Mouse (Mus musculus) liver, embryonic 11.5 days (tissue): ENCODE data around the gene Josd2. TPM values are rescaled to one million over a fixed set of nuclear protein-coding genes. Genes with fewer than 3 reads are reported as not detected.
A peak's percentile ranks its signal among the peaks of the same experiment; 100 is the strongest.

Experiments used
- ATAC-seq: fragments of 200-750 bp; cut with Nextera tagmentation; replicated peaks from 2 replicates; pipeline ENCODE4 v1.8.0; 2017; ENCODE audit warnings: moderate number of reproducible peaks, mild to moderate bottlenecking, moderate TSS enrichment, moderate library complexity; ENCODE audit not compliant: low FRiP score
- DNase-seq: peaks from one replicate; pipeline ENCODE4 v3.0.0-alpha.2; 2017; ENCODE audit warnings: low spot score
- H3K27ac ChIP-seq: fragments of 300-500 bp; sonication (generic); 2 replicates; pipeline ENCODE4 v1.5.1; 2014; ENCODE audit warnings: mild to moderate bottlenecking, low read depth, low read length, control low read depth
- H3K27me3 ChIP-seq: fragments of 300-500 bp; sonication (generic); replicated peaks from 2 replicates; pipeline ENCODE4 v1.6.1; 2014; ENCODE audit warnings: low read length, mixed read lengths; ENCODE audit not compliant: control insufficient read depth, insufficient read depth
- H3K36me3 ChIP-seq: fragments of 300-500 bp; sonication (generic); 2 replicates; pipeline ENCODE4 v1.6.1; 2014; ENCODE audit warnings: mild to moderate bottlenecking, low read length, moderate library complexity, mixed read lengths; ENCODE audit not compliant: control insufficient read depth, insufficient read depth
- H3K4me1 ChIP-seq: fragments of 300-500 bp; sonication (generic); replicated peaks from 2 replicates; pipeline ENCODE4 v1.6.1; 2014; ENCODE audit warnings: low read length, mixed read lengths; ENCODE audit not compliant: control insufficient read depth, insufficient read depth
- H3K4me2 ChIP-seq: fragments of 300-500 bp; sonication (generic); 2 replicates; pipeline ENCODE4 v1.6.1; 2014; ENCODE audit warnings: mild to moderate bottlenecking, control low read depth, moderate library complexity
- H3K4me3 ChIP-seq: fragments of 300-500 bp; sonication (generic); 2 replicates; pipeline ENCODE4 v1.5.1; 2014; ENCODE audit warnings: low read depth, low read length, control low read depth
- H3K9ac ChIP-seq: fragments of 300-500 bp; sonication (generic); 2 replicates; pipeline ENCODE4 v1.6.1; 2014; ENCODE audit warnings: low read depth, low read length, control low read depth
- H3K9me3 ChIP-seq: fragments of 300-500 bp; sonication (generic); 2 replicates; pipeline ENCODE4 v1.6.1; 2016; ENCODE audit warnings: low read length, inconsistent platforms, mixed read lengths; ENCODE audit not compliant: control insufficient read depth
- WGBS: fragments of 180-500 bp; shearing (Covaris S2); extraction: QIAGEN DNeasy Blood & Tissue Kit; methylation state at CpG from one replicate; pipeline ENCODE4 v1.1.7; 2014; 5-methylcytosine and 5-hydroxymethylcytosine counted together
- polyA plus RNA-seq: library from polyadenylated mRNA; unstranded; fragments of >200 nt; fragmentation: Nextera tagmentation; extraction: Ambion mirVana; gene quantifications from 2 replicates; pipeline ENCODE4 v1.2.1, GENCODE M21; 2014

The Josd2 gene
- polyA plus RNA-seq, 1 experiment from 2014 or later, result 146 TPM

DNA sequence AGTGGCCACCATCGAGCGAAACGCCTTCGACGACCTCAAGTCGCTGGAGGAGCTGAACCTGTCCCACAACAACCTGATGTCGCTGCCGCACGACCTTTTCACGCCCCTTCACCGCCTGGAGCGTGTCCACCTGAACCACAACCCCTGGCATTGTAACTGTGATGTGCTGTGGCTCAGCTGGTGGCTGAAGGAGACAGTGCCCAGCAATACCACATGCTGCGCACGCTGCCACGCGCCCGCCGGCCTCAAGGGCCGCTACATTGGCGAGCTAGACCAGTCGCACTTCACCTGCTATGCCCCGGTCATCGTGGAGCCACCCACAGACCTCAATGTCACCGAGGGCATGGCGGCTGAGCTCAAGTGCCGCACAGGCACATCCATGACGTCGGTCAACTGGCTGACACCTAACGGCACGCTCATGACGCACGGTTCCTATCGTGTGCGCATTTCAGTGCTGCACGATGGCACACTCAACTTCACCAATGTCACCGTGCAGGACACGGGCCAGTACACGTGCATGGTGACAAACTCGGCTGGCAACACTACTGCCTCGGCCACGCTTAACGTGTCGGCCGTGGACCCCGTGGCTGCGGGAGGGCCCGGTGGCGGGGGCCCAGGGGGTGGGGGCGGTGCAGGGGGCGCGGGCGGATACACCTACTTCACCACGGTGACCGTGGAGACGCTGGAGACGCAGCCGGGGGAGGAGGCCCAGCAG is 6.1 kb upstream of the Josd2 start:
- ATAC-seq (no peak), DNase-seq (peak; percentile 32)
- Histone ChIP-seq H3K4me3 (no peak overlapping the region), H3K36me3 (no peaks in the 10 kb centered on the region), H3K27ac (no peak overlapping the region), H3K27me3 (peaks cover 63% of the 10 kb centered on the region), H3K9me3 (no peaks in the 10 kb centered on the region), H3K4me2 (no peak overlapping the region), H3K9ac (no peak overlapping the region), H3K4me1 (peaks cover 5% of the 10 kb centered on the region; the same call in 1 of the 2 replicates)
- 44% methylated on average over 57 of the region's 57 CpGs for WGBS

- peak overlapping the region; percentile 13; the same call in 1 of the 2 replicates for H3K4me2 ChIP-seq
- DNase-seq, result peak; percentile 65
- H3K27ac ChIP-seq, result no peak overlapping the region
- H3K27me3 ChIP-seq, result peaks cover 58% of the 10 kb centered on the region
- H3K36me3 ChIP-seq, result no peaks in the 10 kb centered on the region
- peaks cover 8% of the 10 kb centered on the region for H3K4me1 ChIP-seq
- H3K4me3 ChIP-seq, result peak overlapping the region; percentile 16; the same call in 1 of the 2 replicates
- no peak for ATAC-seq
- H3K9me3 ChIP-seq, result no peaks in the 10 kb centered on the region
- H3K9ac ChIP-seq, result no peak overlapping the region
- 12% methylated on average over 77 of the region's 77 CpGs for whole genome bisulfite sequencing
These were observed 5.3 kb upstream of the Josd2 start for GRCm38 (mm10) chr7:44462218-44463055.

DNA sequence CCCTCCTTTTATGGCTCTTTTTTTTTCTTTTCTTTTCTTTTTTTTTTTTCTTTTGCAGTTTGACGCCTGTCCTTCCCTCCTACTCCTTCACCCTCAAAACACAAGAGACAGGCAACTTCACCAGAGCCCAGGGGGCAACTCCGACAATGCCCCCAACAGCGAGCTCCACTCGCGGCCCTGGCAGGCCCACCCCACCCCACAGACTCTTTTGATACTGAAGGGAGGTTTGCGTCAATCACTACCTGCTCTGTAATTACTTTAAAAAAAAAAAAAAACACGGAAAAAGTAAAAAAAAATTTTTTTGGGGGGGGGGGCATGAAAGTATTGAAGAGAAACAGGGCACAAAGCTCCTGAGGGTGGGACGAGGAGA is 4.7 kb upstream of the Josd2 start:
- Histone ChIP-seq H3K36me3 (no peaks in the 10 kb centered on the region), H3K4me1 (peaks cover 8% of the 10 kb centered on the region), H3K9ac (no peak overlapping the region), H3K4me2 (no peak overlapping the region), H3K9me3 (no peaks in the 10 kb centered on the region), H3K4me3 (no peak overlapping the region), H3K27ac (no peak overlapping the region), H3K27me3 (peaks cover 56% of the 10 kb centered on the region)
- no peak for ATAC-seq
- DNase-seq, result no peak
- 21% methylated on average over 8 of the region's 8 CpGs for WGBS

DNA sequence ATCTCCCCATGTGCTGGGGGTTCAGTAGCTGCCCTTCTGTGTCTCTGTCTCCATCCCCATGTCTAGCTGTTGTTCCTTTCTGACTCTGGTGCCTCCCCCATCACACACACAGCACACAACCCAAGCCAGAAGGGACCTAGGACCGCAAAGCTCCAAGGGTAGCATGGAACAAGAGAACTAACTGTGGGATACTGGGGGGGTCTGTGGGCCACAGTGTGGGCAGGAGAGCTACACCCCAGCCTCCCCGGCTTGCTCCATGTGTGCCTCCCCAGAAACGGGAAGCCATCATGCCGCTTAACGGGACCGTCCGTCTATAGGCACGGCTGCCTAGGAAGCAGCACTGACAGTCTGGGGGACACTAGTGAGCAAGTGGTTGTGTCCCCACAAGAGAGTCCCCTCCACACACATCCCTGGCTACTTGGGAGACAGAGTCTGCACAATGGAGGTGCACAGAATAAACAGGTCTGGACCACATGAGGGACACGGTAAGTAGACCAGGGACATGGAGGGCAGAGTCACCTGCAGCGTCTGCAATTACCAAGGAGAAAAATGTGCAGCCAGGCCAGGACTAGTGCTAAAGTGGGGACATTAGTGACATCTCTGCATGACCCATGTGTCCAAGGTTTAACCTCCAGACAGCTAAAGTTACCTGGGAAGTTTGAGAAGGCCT is 4.1 kb upstream of the Josd2 start:
- no peaks in the 10 kb centered on the region for H3K9me3 ChIP-seq
- no peak for ATAC-seq
- 78% methylated on average over 10 of the region's 10 CpGs for WGBS

DNA sequence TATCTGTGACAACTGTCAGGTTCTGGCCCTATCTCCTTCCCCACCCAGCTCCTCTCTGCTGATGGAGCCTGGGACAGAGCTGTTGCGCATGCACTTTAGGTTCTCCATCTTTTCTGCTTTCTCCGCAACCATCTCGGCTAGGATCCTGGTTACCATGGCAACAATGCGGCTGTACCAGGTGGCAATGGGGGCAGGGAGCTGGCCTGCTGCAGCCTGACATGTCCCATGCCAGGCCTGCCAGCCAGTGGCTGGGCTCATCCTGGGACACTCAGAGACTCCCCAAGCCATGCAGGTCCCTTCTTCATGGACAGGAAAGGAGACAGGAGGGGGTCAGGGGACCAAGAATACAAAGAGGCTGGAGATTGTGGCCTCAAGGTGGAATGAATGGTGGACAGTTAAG is 3.3 kb upstream of the Josd2 start:
- WGBS, result 42% methylated on average over 4 of the region's 4 CpGs
- H3K9ac ChIP-seq, result no peak overlapping the region
- DNase-seq, result no peak
- no peak overlapping the region for H3K4me2 ChIP-seq
- H3K4me1 ChIP-seq, result peaks cover 18% of the 10 kb centered on the region
- ATAC-seq, result no peak
- H3K27me3 ChIP-seq, result peaks cover 51% of the 10 kb centered on the region
- no peak overlapping the region for H3K4me3 ChIP-seq
- H3K27ac ChIP-seq, result no peak overlapping the region
- H3K9me3 ChIP-seq, result no peaks in the 10 kb centered on the region
- H3K36me3 ChIP-seq, result no peaks in the 10 kb centered on the region; the same call in 1 of the 2 replicates

More for the DNA sequence above, 4.1 kb upstream of the Josd2 start:
- Histone ChIP-seq H3K4me1 (peaks cover 10% of the 10 kb centered on the region), H3K27me3 (peaks cover 56% of the 10 kb centered on the region), H3K9ac (no peak overlapping the region), H3K36me3 (no peaks in the 10 kb centered on the region), H3K27ac (no peak overlapping the region), H3K4me3 (no peak overlapping the region), H3K4me2 (no peak overlapping the region)
- peak; percentile 28 for DNase-seq

DNA sequence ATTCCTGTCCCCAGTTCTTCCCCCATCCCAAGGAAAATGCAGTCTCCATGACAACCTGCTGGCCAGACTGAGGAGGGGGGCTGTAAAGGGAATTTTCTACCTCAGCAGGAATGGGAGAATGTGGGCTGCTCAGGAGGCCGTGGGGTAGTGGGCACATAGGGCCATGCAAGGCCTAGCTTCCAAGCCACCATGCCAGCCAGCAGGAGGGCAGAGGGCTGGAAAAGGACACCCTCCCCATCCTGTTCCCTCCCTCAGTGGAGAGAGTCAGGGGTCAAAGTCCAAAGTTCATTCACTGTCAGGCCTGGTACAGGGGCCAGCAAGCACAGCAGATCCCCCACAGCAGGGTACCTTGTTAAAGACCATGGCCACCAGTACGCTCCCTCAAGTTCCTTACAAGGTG is 2.7 kb upstream of the Josd2 start, which contains the start of gene Aspdh:
Gene Aspdh, plus strand, starts transcription at position 281 of the 400 bp plus-strand sequence.
- 0 out of 2 replicates have a peak within 1 kb of the TSS, but pooled peaks have one; percentile 12 for H3K4me3 ChIP-seq
- H3K9ac ChIP-seq, result no peak within 1 kb of the TSS
- no peak within 1 kb of the TSS for H3K27ac ChIP-seq

GRCm38 (mm10) chr7:44466006-44466887 is 1.5 kb upstream of the Josd2 start:
- H3K9me3 ChIP-seq, result no peaks in the 10 kb centered on the region
- H3K27ac ChIP-seq, result no peak overlapping the region
- WGBS, result 79% methylated on average over 10 of the region's 10 CpGs
- H3K4me3 ChIP-seq, result 0 out of 2 replicates have a peak overlapping the region, but pooled peaks have one; percentile 12
- ATAC-seq (no peak), DNase-seq (peak; percentile 26)
- peak overlapping the region; percentile 37 for H3K4me2 ChIP-seq
- H3K36me3 ChIP-seq, result peaks cover 3% of the 10 kb centered on the region
- peaks cover 30% of the 10 kb centered on the region for H3K4me1 ChIP-seq
- peaks cover 33% of the 10 kb centered on the region for H3K27me3 ChIP-seq
- H3K9ac ChIP-seq, result peak overlapping the region; percentile 31; the same call in 1 of the 2 replicates

More for the DNA sequence above, 2.7 kb upstream of the Josd2 start, which contains the start of gene Aspdh:
- no peak for ATAC-seq
- WGBS, result 61% methylated on average over 2 of the region's 2 CpGs
- DNase-seq, result peak; percentile 32
- no peaks in the 10 kb centered on the region for H3K9me3 ChIP-seq
- peaks cover 20% of the 10 kb centered on the region for H3K4me1 ChIP-seq
- no peaks in the 10 kb centered on the region; the same call in 1 of the 2 replicates for H3K36me3 ChIP-seq
- peaks cover 45% of the 10 kb centered on the region for H3K27me3 ChIP-seq
- peak within 1 kb of the TSS; percentile 37 for H3K4me2 ChIP-seq
